Mouse (Mus musculus) stomach, embryonic 15.5 days (tissue): ENCODE measurements at regions not wholly inside any gene's neighbourhood (a gene's known extent, or its start where the extent isn't known, plus 50 kb on each side); places are given as distances from the start of the nearest gene placed in this dataset.

Experiments used
- ATAC-seq: fragments of 200-750 bp; cut with Nextera tagmentation; 2 replicates; pipeline ENCODE4 v1.8.0; 2017; ENCODE audit warnings: low read depth, moderate number of reproducible peaks, moderate TSS enrichment; ENCODE audit not compliant: insufficient read depth, low FRiP score
- H3K27ac ChIP-seq: fragments of 300-500 bp; sonication (generic); 2 replicates; pipeline ENCODE4 v1.5.1; 2015; ENCODE audit warnings: mild to moderate bottlenecking, inconsistent platforms
- H3K27me3 ChIP-seq: fragments of 300-500 bp; sonication (generic); replicated peaks from 2 replicates; pipeline ENCODE4 v1.6.1; 2015; ENCODE audit warnings: inconsistent platforms
- H3K36me3 ChIP-seq: fragments of 300-500 bp; sonication (generic); 2 replicates; pipeline ENCODE4 v1.6.1; 2015; ENCODE audit warnings: inconsistent platforms
- H3K4me1 ChIP-seq: fragments of 300-500 bp; sonication (generic); 2 replicates; pipeline ENCODE4 v1.6.1; 2015; ENCODE audit warnings: inconsistent platforms
- H3K4me2 ChIP-seq: fragments of 300-500 bp; sonication (generic); 2 replicates; pipeline ENCODE4 v1.6.1; 2015; ENCODE audit warnings: mild to moderate bottlenecking, inconsistent platforms
- H3K4me3 ChIP-seq: fragments of 300-500 bp; sonication (generic); replicated peaks from 2 replicates; pipeline ENCODE4 v1.5.1; 2015; ENCODE audit warnings: inconsistent platforms
- H3K9ac ChIP-seq: fragments of 300-500 bp; sonication (generic); 2 replicates; pipeline ENCODE4 v1.6.1; 2015; ENCODE audit warnings: inconsistent platforms
- H3K9me3 ChIP-seq: fragments of 300-500 bp; sonication (generic); 2 replicates; pipeline ENCODE4 v1.6.1; 2016; ENCODE audit warnings: inconsistent platforms
- WGBS: fragments of 180-500 bp; shearing (Covaris S2); methylation state at CpG from one replicate; pipeline ENCODE4 v1.1.7; 2015; 5-methylcytosine and 5-hydroxymethylcytosine counted together

- H3K4me1 ChIP-seq: no peaks in the 10 kb centered on the region
- no peaks in the 10 kb centered on the region for H3K27me3 ChIP-seq
- H3K9me3 ChIP-seq: no peaks in the 10 kb centered on the region
- H3K9ac ChIP-seq: no peak overlapping the region
- no peak overlapping the region for H3K4me3 ChIP-seq
- no peaks in the 10 kb centered on the region for H3K36me3 ChIP-seq
- ATAC-seq: no peak
- no peak overlapping the region for H3K4me2 ChIP-seq
- WGBS: 87% methylated on average over 3 of the region's 3 CpGs
- H3K27ac ChIP-seq: no peak overlapping the region
Observed at GRCm38 (mm10) chr11:31753211-31753610, 81.5 kb upstream of the Bod1 start.

GRCm38 (mm10) chr11:31753711-31754161 is 82.1 kb upstream of the Bod1 start:
- Histone ChIP-seq H3K9ac (no peak overlapping the region), H3K4me1 (no peaks in the 10 kb centered on the region), H3K4me3 (no peak overlapping the region), H3K36me3 (no peaks in the 10 kb centered on the region), H3K27me3 (no peaks in the 10 kb centered on the region), H3K27ac (no peak overlapping the region), H3K9me3 (no peaks in the 10 kb centered on the region), H3K4me2 (no peak overlapping the region)
- WGBS: 44% methylated on average over 5 of the region's 5 CpGs
- ATAC-seq: no peak

GRCm38 (mm10) chr11:31754416-31754815 is 82.7 kb upstream of the Bod1 start:
- WGBS: 52% methylated on average over 4 of the region's 4 CpGs
- no peaks in the 10 kb centered on the region for H3K36me3 ChIP-seq
- ATAC-seq: no peak

GRCm38 (mm10) chr11:31755858-31756257 is 84.2 kb upstream of the Bod1 start:
- 51% methylated on average over 3 of the region's 3 CpGs for WGBS
- Histone ChIP-seq H3K4me3 (no peak overlapping the region), H3K9me3 (no peaks in the 10 kb centered on the region), H3K36me3 (no peaks in the 10 kb centered on the region), H3K27me3 (no peaks in the 10 kb centered on the region), H3K4me1 (no peaks in the 10 kb centered on the region), H3K27ac (no peak overlapping the region), H3K4me2 (no peak overlapping the region), H3K9ac (no peak overlapping the region)
- ATAC-seq: no peak

More at GRCm38 (mm10) chr11:31754416-31754815, 82.7 kb upstream of the Bod1 start:
- H3K27ac ChIP-seq: no peak overlapping the region
- no peaks in the 10 kb centered on the region for H3K27me3 ChIP-seq
- H3K4me2 ChIP-seq: no peak overlapping the region
- no peak overlapping the region for H3K9ac ChIP-seq
- H3K9me3 ChIP-seq: no peaks in the 10 kb centered on the region
- no peaks in the 10 kb centered on the region for H3K4me1 ChIP-seq
- H3K4me3 ChIP-seq: no peak overlapping the region

GRCm38 (mm10) chr11:31756355-31757145 is 84.9 kb upstream of the Bod1 start:
- Histone ChIP-seq H3K27ac (no peak overlapping the region), H3K36me3 (no peaks in the 10 kb centered on the region)
- no peak; the same call in 1 of the 2 replicates for ATAC-seq

GRCm38 (mm10) chr11:31759868-31760765 is 88.4 kb upstream of the Bod1 start:
- Histone ChIP-seq H3K4me3 (no peak overlapping the region), H3K4me1 (no peaks in the 10 kb centered on the region), H3K4me2 (no peak overlapping the region), H3K27ac (no peak overlapping the region), H3K27me3 (no peaks in the 10 kb centered on the region), H3K9ac (no peak overlapping the region), H3K36me3 (no peaks in the 10 kb centered on the region), H3K9me3 (no peaks in the 10 kb centered on the region)
- no peak for ATAC-seq
- 63% methylated on average over 9 of the region's 9 CpGs for WGBS

More at GRCm38 (mm10) chr11:31756355-31757145, 84.9 kb upstream of the Bod1 start:
- no peak overlapping the region for H3K4me2 ChIP-seq
- H3K9me3 ChIP-seq: no peaks in the 10 kb centered on the region
- 78% methylated on average over 10 of the region's 10 CpGs for WGBS
- H3K27me3 ChIP-seq: no peaks in the 10 kb centered on the region
- H3K4me3 ChIP-seq: no peak overlapping the region
- H3K9ac ChIP-seq: no peak overlapping the region
- no peaks in the 10 kb centered on the region for H3K4me1 ChIP-seq

GRCm38 (mm10) chr11:31763856-31764255 is 92.2 kb upstream of the Bod1 start:
- Histone ChIP-seq H3K36me3 (no peaks in the 10 kb centered on the region), H3K27ac (no peak overlapping the region), H3K4me1 (no peaks in the 10 kb centered on the region), H3K9me3 (no peaks in the 10 kb centered on the region), H3K4me3 (no peak overlapping the region), H3K4me2 (no peak overlapping the region), H3K27me3 (no peaks in the 10 kb centered on the region), H3K9ac (no peak overlapping the region)
- ATAC-seq: no peak
- 82% methylated on average over 3 of the region's 3 CpGs for WGBS

- WGBS: 90% methylated on average over 5 of the region's 5 CpGs
- no peak overlapping the region for H3K27ac ChIP-seq
- H3K9ac ChIP-seq: no peak overlapping the region
- no peaks in the 10 kb centered on the region for H3K36me3 ChIP-seq
- H3K9me3 ChIP-seq: no peaks in the 10 kb centered on the region
- no peaks in the 10 kb centered on the region for H3K4me1 ChIP-seq
- H3K4me3 ChIP-seq: no peak overlapping the region
- H3K27me3 ChIP-seq: no peaks in the 10 kb centered on the region
- ATAC-seq: no peak
- no peak overlapping the region for H3K4me2 ChIP-seq
Observed at GRCm38 (mm10) chr11:31766296-31766695, 94.6 kb upstream of the Bod1 start.

- H3K27ac ChIP-seq: no peak overlapping the region
- H3K4me2 ChIP-seq: no peak overlapping the region
- H3K9me3 ChIP-seq: no peaks in the 10 kb centered on the region
- WGBS: 68% methylated on average over 10 of the region's 10 CpGs
- no peaks in the 10 kb centered on the region for H3K36me3 ChIP-seq
- ATAC-seq: no peak
- no peaks in the 10 kb centered on the region for H3K27me3 ChIP-seq
- no peaks in the 10 kb centered on the region for H3K4me1 ChIP-seq
- H3K9ac ChIP-seq: no peak overlapping the region
- no peak overlapping the region for H3K4me3 ChIP-seq
Observed at GRCm38 (mm10) chr11:31767727-31768495, 96.2 kb upstream of the Bod1 start.

GRCm38 (mm10) chr11:31769804-31770654 is 98.3 kb upstream of the Bod1 start:
- Histone ChIP-seq H3K27me3 (no peaks in the 10 kb centered on the region), H3K4me1 (no peaks in the 10 kb centered on the region), H3K4me3 (no peak overlapping the region), H3K36me3 (no peaks in the 10 kb centered on the region), H3K27ac (no peak overlapping the region), H3K9me3 (no peaks in the 10 kb centered on the region), H3K4me2 (no peak overlapping the region), H3K9ac (no peak overlapping the region)
- 81% methylated on average over 4 of the region's 4 CpGs for WGBS
- peak; percentile 93 for ATAC-seq

GRCm38 (mm10) chr11:31770881-31771280 is 99.2 kb upstream of the Bod1 start:
- WGBS: 69% methylated on average over 7 of the region's 7 CpGs
- H3K9ac ChIP-seq: no peak overlapping the region
- H3K4me3 ChIP-seq: no peak overlapping the region
- no peaks in the 10 kb centered on the region for H3K27me3 ChIP-seq
- no peak overlapping the region for H3K4me2 ChIP-seq
- H3K27ac ChIP-seq: no peak overlapping the region
- no peaks in the 10 kb centered on the region for H3K36me3 ChIP-seq
- H3K4me1 ChIP-seq: no peaks in the 10 kb centered on the region
- no peak for ATAC-seq
- no peaks in the 10 kb centered on the region for H3K9me3 ChIP-seq
